Mouse (Mus musculus) kidney, adult 9 months (tissue): Measurements from ENCODE around the gene Oprm1.

ENCODE experiments used
- DNase-seq: peaks from one replicate; pipeline ENCODE4 v3.0.0; 2022

Gene Oprm1

GRCm38 (mm10) chr10:6896659-6897303, 138.5 kb downstream of the Oprm1 start:
- DNase-seq, result no peak

GRCm38 (mm10) chr10:6900126-6900525, 141.8 kb downstream of the Oprm1 start:
- DNase-seq, result no peak

- DNase-seq, result no peak
Measured at GRCm38 (mm10) chr10:6901819-6902393, 143.6 kb downstream of the Oprm1 start.

- DNase-seq, result no peak
Measured at GRCm38 (mm10) chr10:6909763-6910162, 151.5 kb downstream of the Oprm1 start.

- DNase-seq, result no peak
Measured at GRCm38 (mm10) chr10:6915991-6916390, 157.7 kb downstream of the Oprm1 start.

GRCm38 (mm10) chr10:6916545-6917257, 158.4 kb downstream of the Oprm1 start:
- peak; percentile 15 for DNase-seq

GRCm38 (mm10) chr10:6926724-6927123, 168.4 kb downstream of the Oprm1 start:
- no peak for DNase-seq

- DNase-seq, result no peak
Measured at GRCm38 (mm10) chr10:6927600-6928223, 169.4 kb downstream of the Oprm1 start.

GRCm38 (mm10) chr10:6928905-6929304, 170.6 kb downstream of the Oprm1 start:
- no peak for DNase-seq

GRCm38 (mm10) chr10:6930398-6930797, 172.1 kb downstream of the Oprm1 start:
- DNase-seq, result no peak

- DNase-seq, result no peak
Measured at GRCm38 (mm10) chr10:6930889-6931288, 172.6 kb downstream of the Oprm1 start.

GRCm38 (mm10) chr10:6934776-6935175, 176.5 kb downstream of the Oprm1 start:
- DNase-seq, result no peak

GRCm38 (mm10) chr10:6936671-6937425, 178.5 kb downstream of the Oprm1 start:
- DNase-seq, result no peak

- no peak for DNase-seq
Measured at GRCm38 (mm10) chr10:6953115-6953514, 194.8 kb downstream of the Oprm1 start.

- DNase-seq, result no peak
Measured at GRCm38 (mm10) chr10:6954533-6954932, 196.2 kb downstream of the Oprm1 start.

GRCm38 (mm10) chr10:6956357-6956756, 198.1 kb downstream of the Oprm1 start:
- DNase-seq, result no peak

- DNase-seq, result no peak
Measured at GRCm38 (mm10) chr10:6958791-6959190, 200.5 kb downstream of the Oprm1 start.

- DNase-seq, result no peak
Measured at GRCm38 (mm10) chr10:6967588-6968242, 209.4 kb downstream of the Oprm1 start.

GRCm38 (mm10) chr10:6968334-6968733, 210.0 kb downstream of the Oprm1 start:
- no peak for DNase-seq

GRCm38 (mm10) chr10:6977843-6978242, 219.5 kb downstream of the Oprm1 start:
- DNase-seq, result no peak

GRCm38 (mm10) chr10:6978733-6979132, 220.4 kb downstream of the Oprm1 start:
- DNase-seq, result no peak

- DNase-seq, result no peak
Measured at GRCm38 (mm10) chr10:6979216-6979615, 220.9 kb downstream of the Oprm1 start.
